Comparison of ENCODE assay signal across 8 mouse cellular contexts in the genomic region with DNA sequence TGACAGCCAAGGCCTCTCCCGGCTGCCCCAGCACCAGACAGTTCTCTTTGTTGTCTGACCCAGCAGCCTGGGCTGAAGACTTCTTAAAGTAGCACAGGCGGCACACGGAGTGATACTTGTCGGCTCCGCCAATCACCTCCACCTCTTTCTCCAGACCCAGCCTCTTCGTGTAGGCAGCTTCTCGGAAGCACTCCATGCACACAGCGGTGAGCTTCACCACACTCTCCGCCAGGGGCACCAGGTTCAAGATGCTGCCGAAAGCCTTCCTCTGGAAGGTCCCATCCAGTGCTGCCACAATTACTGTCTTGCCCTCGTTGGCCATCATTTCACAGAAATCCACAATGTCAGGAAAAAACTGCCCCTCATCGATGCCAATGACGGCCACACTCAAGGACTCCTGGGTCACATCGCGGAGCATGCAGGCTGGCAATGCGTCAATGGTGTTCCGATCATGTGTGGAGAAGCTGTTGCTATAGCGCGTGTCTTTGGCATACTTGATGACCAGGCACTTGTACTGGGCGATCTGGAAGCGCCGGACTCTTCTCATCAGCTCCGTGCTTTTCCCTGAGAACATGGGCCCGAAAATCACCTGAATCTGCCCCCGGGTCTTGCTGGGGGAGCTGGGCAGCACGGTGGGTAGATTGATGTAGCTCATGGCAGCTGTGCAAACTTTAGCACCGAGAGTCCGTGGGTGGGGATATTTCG. TPM values are rescaled to one million over a fixed set of nuclear protein-coding genes. Genes with fewer than 3 reads are reported as not detected.
DNase-seq lines count a peak whose midpoint lies in the region; ATAC-seq and TF ChIP-seq lines count a peak whose summit lies in the region.
"Not testable (repeated sequence)": the region's sequence is repeated elsewhere in the genome, so short reads cannot be mapped to it uniquely, and the experiment has no call there.

No protein-coding gene starts in this region.

- peaks cover 34% of the 10 kb centered on the region for H3K4me1 ChIP-seq in embryonic facial prominence, embryonic 10.5 days
- peaks cover 12% of the 10 kb centered on the region for H3K4me1 ChIP-seq in hindbrain, postnatal 0 days (ENCODE audit: insufficient read depth, low read length)
- not testable (repeated sequence) for H3K4me1 ChIP-seq in lung, adult 2 months (ENCODE audit: control insufficient read depth, insufficient read depth, low read length)

- not testable (repeated sequence) for H3K4me3 ChIP-seq in embryonic facial prominence, embryonic 10.5 days; hindbrain, postnatal 0 days (ENCODE audit: low read length); left cerebral cortex, adult 2 months; lung, adult 2 months (replicated peaks; ENCODE audit: extremely low read depth, low read depth, low read length)

- ATAC-seq in CD4-positive, CD25-positive, alpha-beta regulatory T cell, adult 4 months = peak; percentile 33
- ATAC-seq in hindbrain, postnatal 0 days = not testable (repeated sequence)
- 0 out of 2 replicates have a peak, but pooled peaks have one; percentile 13 for ATAC-seq in megakaryocyte, adult 5-6 weeks (ENCODE audit: poor library complexity, severe bottlenecking)

- peak; percentile 43 for TF ChIP-seq CTCF in hindbrain, postnatal 0 days (IDR thresholded peaks at IDR 0.05; ENCODE audit: low read depth)
- peak; percentile 9 for TF ChIP-seq CTCF in left cerebral cortex, adult 2 months (IDR thresholded peaks at IDR 0.05)
- not testable (repeated sequence) for TF ChIP-seq CTCF in lung, adult 2 months (IDR thresholded peaks at IDR 0.05; ENCODE audit: insufficient read depth, low read length)

- intact Hi-C loops in left cerebral cortex, adult 2 months (cut with DNase I) = not testable (repeated sequence)

- not testable (repeated sequence) for H3K36me3 ChIP-seq in embryonic facial prominence, embryonic 10.5 days (replicated peaks); hindbrain, postnatal 0 days (ENCODE audit: insufficient read depth, low read length)

- not testable (repeated sequence) for H3K27ac ChIP-seq in embryonic facial prominence, embryonic 10.5 days (replicated peaks); hindbrain, postnatal 0 days; left cerebral cortex, adult 2 months

- peaks cover 26% of the 10 kb centered on the region for H3K27me3 ChIP-seq in embryonic facial prominence, embryonic 10.5 days (replicated peaks; ENCODE audit: low read depth, poor library complexity, severe bottlenecking)
- not testable (repeated sequence) for H3K27me3 ChIP-seq in hindbrain, postnatal 0 days (ENCODE audit: insufficient read depth, low read length)

- not testable (repeated sequence) for H3K9ac ChIP-seq in hindbrain, postnatal 0 days (replicated peaks; ENCODE audit: low read length)

- DNase-seq in ZHBTc4 (ENCODE audit: low read depth, low spot score) = peak; percentile 88
- peak; percentile 22 for DNase-seq in embryonic facial prominence, embryonic 10.5 days (ENCODE audit: low spot score)
- not testable (repeated sequence) for DNase-seq in hindbrain, postnatal 0 days (ENCODE audit: low spot score); left cerebral cortex, adult 2 months (ENCODE audit: extremely low spot score in 1 of 2, low spot score in 2 of 2)
- peak; percentile 12 for DNase-seq in lung, adult 2 months
- DNase-seq in thymus, postnatal 14 days = peak; percentile 38

- 42% methylated on average over 29 of the region's 29 CpGs for WGBS in embryonic facial prominence, embryonic 10.5 days
- WGBS in hindbrain, postnatal 0 days = 50% methylated on average over 29 of the region's 29 CpGs
- 50% methylated on average over 29 of the region's 29 CpGs for WGBS in lung, adult 2 months

- not testable (repeated sequence) for H3K9me3 ChIP-seq in embryonic facial prominence, embryonic 10.5 days; hindbrain, postnatal 0 days (ENCODE audit: low read length)

- TF ChIP-seq POLR2A in lung, adult 2 months (IDR thresholded peaks at IDR 0.05; ENCODE audit: borderline replicate concordance, extremely low read depth, low read depth, low read length) = not testable (repeated sequence)

- not testable (repeated sequence) for H3K4me2 ChIP-seq in hindbrain, postnatal 0 days (ENCODE audit: low read depth, low read length)

RNA-seq across cellular contexts. Expression of a gene that starts 1.4 kb away (rescaled TPM):
- polyA plus RNA-seq in CD4-positive, CD25-positive, alpha-beta regulatory T cell, adult 4 months (2017; shearing (Covaris generic)) = 1 to 10 TPM; 2.0 to 2.2 TPM
- 2.7 and 2.8 TPM in 2 replicates for polyA plus RNA-seq in embryonic facial prominence, embryonic 10.5 days (2016; fragmentation: Nextera tagmentation; extraction: Ambion mirVana)
- total RNA-seq in hindbrain, postnatal 0 days (2014; rRNA removed) = 5.0 and 7.6 TPM in 2 replicates
- polyA plus RNA-seq in hindbrain, postnatal 0 days (2015; fragmentation: Nextera tagmentation; extraction: Ambion mirVana) = 1.2 TPM in 2 replicates
- total RNA-seq in left cerebral cortex, adult 2 months (2021) = 1 to 10 TPM; 4.2 to 4.6 TPM
- 4.4 TPM in 2 replicates for polyA plus RNA-seq in lung, adult 2 months (2012; rRNA removed)
- total RNA-seq in megakaryocyte, adult 5-6 weeks (2015) = 3.2 TPM in 2 replicates
- 2.3 TPM in 2 replicates for total RNA-seq in megakaryocyte, adult 5-6 weeks (2017)

RNA-seq across cellular contexts. Expression of a gene that starts 54.0 kb away (rescaled TPM):
- 10 to 100 TPM; 49.3 to 50.9 TPM for polyA plus RNA-seq in CD4-positive, CD25-positive, alpha-beta regulatory T cell, adult 4 months (2017; shearing (Covaris generic))
- 43.8 and 46.8 TPM in 2 replicates for polyA plus RNA-seq in embryonic facial prominence, embryonic 10.5 days (2016; fragmentation: Nextera tagmentation; extraction: Ambion mirVana)
- total RNA-seq in hindbrain, postnatal 0 days (2014; rRNA removed) = 20.9 and 27.5 TPM in 2 replicates
- polyA plus RNA-seq in hindbrain, postnatal 0 days (2015; fragmentation: Nextera tagmentation; extraction: Ambion mirVana) = 48.9 and 57.2 TPM in 2 replicates
- 10 to 100 TPM; 23.0 to 25.6 TPM for total RNA-seq in left cerebral cortex, adult 2 months (2021)
- polyA plus RNA-seq in lung, adult 2 months (2012; rRNA removed) = 31.2 and 48.4 TPM in 2 replicates
- 24.4 and 36.5 TPM in 2 replicates for total RNA-seq in megakaryocyte, adult 5-6 weeks (2015)
- 25.7 and 30.1 TPM in 2 replicates for total RNA-seq in megakaryocyte, adult 5-6 weeks (2017)
